Mouse (Mus musculus) ES-E14 (cell line): ENCODE results near the gene Btbd8. TPM values are rescaled to one million over a fixed set of nuclear protein-coding genes. Genes with fewer than 3 reads are reported as not detected.

Experiments
- DNase-seq: peaks from one replicate; pipeline ENCODE4 v3.0.0-alpha.2; 2013; ENCODE audit warnings: low read depth, low spot score
- H3K27ac ChIP-seq: 2 replicates; pipeline ENCODE4 v1.5.1; 2012; ENCODE audit warnings: low read depth, mild to moderate bottlenecking, low read length, moderate library complexity, mixed read lengths; ENCODE audit not compliant: poor library complexity, insufficient read depth, severe bottlenecking
- H3K36me3 ChIP-seq: 2 replicates; pipeline ENCODE4 v1.6.1; 2012; ENCODE audit warnings: mild to moderate bottlenecking, low read length, moderate library complexity, mixed read lengths; ENCODE audit not compliant: control insufficient read depth, poor library complexity, insufficient read depth, severe bottlenecking
- H3K4me1 ChIP-seq, 2 experiments: fragments of 150-350 bp in 1 of 2; sonication (generic) in 1 of 2; 2 replicates each; pipeline ENCODE4 v1.6.1; 2012; ENCODE audit warnings: low read length in 2 of 2, mild to moderate bottlenecking in 1 of 2, mixed read lengths in 1 of 2; ENCODE audit not compliant: control insufficient read depth in 2 of 2, insufficient read depth in 2 of 2, poor library complexity in 1 of 2
- H3K4me3 ChIP-seq, 2 experiments: fragments of 150-350 bp in 1 of 2; sonication (generic) in 1 of 2; 2 replicates each; pipeline ENCODE4 v1.5.1; 2012; ENCODE audit warnings: low read length in 2 of 2, low read depth in 1 of 2, mild to moderate bottlenecking in 1 of 2, mixed read lengths in 1 of 2; ENCODE audit not compliant: insufficient read depth in 1 of 2, poor library complexity in 1 of 2, severe bottlenecking in 1 of 2
- H3K9ac ChIP-seq: 2 replicates; pipeline ENCODE4 v1.6.1; 2012; ENCODE audit warnings: low read depth, mild to moderate bottlenecking, low read length, mixed read lengths; ENCODE audit not compliant: poor library complexity, insufficient read depth, severe bottlenecking
- H3K9me3 ChIP-seq: fragments of 150-350 bp; sonication (generic); 2 replicates; pipeline ENCODE4 v1.6.1; 2012; ENCODE audit warnings: low read depth, mild to moderate bottlenecking, low read length; ENCODE audit not compliant: control insufficient read depth, insufficient read depth
- CHD2 ChIP-seq: IDR thresholded peaks from 2 replicates; pipeline ENCODE4 v1.6.1; 2014; ENCODE audit warnings: mild to moderate bottlenecking, low read depth, low read length, inconsistent platforms
- HCFC1 ChIP-seq: IDR thresholded peaks from 2 replicates; pipeline ENCODE4 v1.6.1; 2012; ENCODE audit warnings: low read length, inconsistent platforms, borderline replicate concordance; ENCODE audit not compliant: insufficient read depth
- MAFK ChIP-seq: IDR thresholded peaks from 2 replicates; pipeline ENCODE4 v1.6.1; 2014; ENCODE audit warnings: mild to moderate bottlenecking, low read depth, low read length, inconsistent platforms; ENCODE audit not compliant: insufficient read depth
- ZC3H11A ChIP-seq: IDR thresholded peaks from 2 replicates; pipeline ENCODE4 v1.6.1; 2012; ENCODE audit warnings: low read depth, mild to moderate bottlenecking, inconsistent platforms, low read length, borderline replicate concordance
- ZNF384 ChIP-seq: IDR thresholded peaks from 2 replicates; pipeline ENCODE4 v1.6.1; 2012; ENCODE audit warnings: low read depth, low read length, inconsistent platforms
- in situ Hi-C, 2 experiments: fragments of 600-800 bp; cut with MboI; formaldehyde crosslinking; loops; one replicate each; pipeline ENCODE4 v1.15.1; 2025; ENCODE audit warnings: low sequenced_read_pairs in 2 of 2, inconsistent platforms in 1 of 2; ENCODE audit not compliant: unreplicated experiment in 2 of 2
- total RNA-seq: library from RNA; depleted of rRNA; stranded (reverse); fragments of 300-350 nt; gene quantifications from 2 replicates; pipeline ENCODE4 v1.2.3, GENCODE M21; 2012; rRNA removed

Gene Btbd8
- total RNA-seq, 1 experiment = 5.4 TPM

DNA sequence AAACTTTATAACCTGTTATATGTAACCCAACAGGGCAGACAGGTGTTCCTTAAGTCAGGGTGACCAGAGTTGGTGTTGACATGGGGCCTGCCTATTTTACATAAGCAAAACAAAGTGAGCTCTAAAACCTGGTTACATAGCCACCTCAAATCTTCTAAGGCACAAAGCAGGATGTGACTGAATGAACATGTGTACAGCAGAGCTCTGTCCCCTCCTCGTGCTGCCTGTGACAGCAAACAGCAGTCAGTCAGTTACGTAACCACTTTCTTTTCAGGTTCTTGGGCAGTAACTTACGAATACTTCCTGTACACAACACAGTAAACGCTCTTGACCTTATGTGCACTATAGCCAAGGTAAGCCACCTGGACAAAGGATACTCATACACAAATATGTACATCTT, 108.1 kb downstream of the Btbd8 start:
- no peaks in the 10 kb centered on the region for H3K36me3 ChIP-seq
- in situ Hi-C loops = no loop called here
- H3K27ac ChIP-seq = no peak overlapping the region
- H3K4me1 ChIP-seq = no peaks in the 10 kb centered on the region
- no peak overlapping the region for H3K4me3 ChIP-seq
- no peak overlapping the region for H3K9ac ChIP-seq
- TF ChIP-seq MAFK = no peak
- no peak for TF ChIP-seq CHD2
- TF ChIP-seq ZC3H11A = no peak
- TF ChIP-seq HCFC1 = no peak
- no peak for TF ChIP-seq ZNF384
- H3K9me3 ChIP-seq = 0 out of 2 replicates have a peak, but pooled peaks cover 2% of the 10 kb centered on the region
- DNase-seq = no peak

GRCm38 (mm10) chr5:107547955-107548354, 110.2 kb downstream of the Btbd8 start:
- TF ChIP-seq HCFC1 (no peak), MAFK (no peak), ZNF384 (no peak), ZC3H11A (no peak), CHD2 (no peak)
- Histone ChIP-seq H3K4me3 (no peak overlapping the region), H3K36me3 (no peaks in the 10 kb centered on the region), H3K9me3 (0 out of 2 replicates have a peak, but pooled peaks cover 2% of the 10 kb centered on the region), H3K27ac (no peak overlapping the region), H3K9ac (no peak overlapping the region), H3K4me1 (no peaks in the 10 kb centered on the region)
- no peak for DNase-seq
- in situ Hi-C loops = no loop called here

GRCm38 (mm10) chr5:107548444-107548843, 110.6 kb downstream of the Btbd8 start:
- TF ChIP-seq ZNF384 (no peak), ZC3H11A (no peak), MAFK (no peak), CHD2 (no peak), HCFC1 (no peak)
- in situ Hi-C loops = no loop called here
- Histone ChIP-seq H3K9me3 (0 out of 2 replicates have a peak, but pooled peaks cover 2% of the 10 kb centered on the region), H3K36me3 (no peaks in the 10 kb centered on the region), H3K27ac (no peak overlapping the region), H3K4me1 (no peaks in the 10 kb centered on the region), H3K4me3 (no peak overlapping the region), H3K9ac (no peak overlapping the region)
- no peak for DNase-seq

GRCm38 (mm10) chr5:107554336-107554735, 116.5 kb downstream of the Btbd8 start:
- no peak for DNase-seq
- Histone ChIP-seq H3K4me1 (no peaks in the 10 kb centered on the region), H3K9me3 (no peaks in the 10 kb centered on the region), H3K4me3 (no peak overlapping the region), H3K9ac (no peak overlapping the region), H3K36me3 (peaks cover 3% of the 10 kb centered on the region), H3K27ac (no peak overlapping the region)
- no peak for TF ChIP-seq ZC3H11A
- TF ChIP-seq MAFK = no peak
- TF ChIP-seq HCFC1 = no peak
- no peak for TF ChIP-seq CHD2
- TF ChIP-seq ZNF384 = no peak
- in situ Hi-C loops = no loop called here

- Histone ChIP-seq H3K9ac (no peak overlapping the region), H3K36me3 (peaks cover 7% of the 10 kb centered on the region), H3K9me3 (no peaks in the 10 kb centered on the region), H3K4me3 (no peak overlapping the region), H3K27ac (no peak overlapping the region), H3K4me1 (no peaks in the 10 kb centered on the region)
- no peak for DNase-seq
- TF ChIP-seq ZNF384 (no peak), ZC3H11A (no peak)
- in situ Hi-C loops = no loop called here
Observed at GRCm38 (mm10) chr5:107556969-107557368, 119.2 kb downstream of the Btbd8 start.

Other genes starting within 250 kb of the Btbd8 start
- gene Tgfbr3, start 148.4 kb upstream of the Btbd8 start, total RNA-seq = 1.8 and 3.1 TPM in 2 replicates
- 0.21 and 2.2 TPM in 2 replicates for gene Brdt, start 106.8 kb upstream of the Btbd8 start, total RNA-seq
- gene Ephx4, start 35.3 kb upstream of the Btbd8 start, total RNA-seq = 0.26 and 1.1 TPM in 2 replicates
- gene Lpcat2b, start 6.4 kb upstream of the Btbd8 start, total RNA-seq = not detected in 2 replicates
- 0.94 and 1.0 TPM in 2 replicates for gene Gm42669, start 69.6 kb downstream of the Btbd8 start, total RNA-seq
- 0.40 and 0.74 TPM in 2 replicates for gene 1700028K03Rik, start 96.7 kb downstream of the Btbd8 start, total RNA-seq
- 15.9 and 20.2 TPM in 2 replicates for gene Rpap2, start 159.4 kb downstream of the Btbd8 start, total RNA-seq
- gene Glmn, start 159.9 kb downstream of the Btbd8 start, total RNA-seq = 8.9 and 14.7 TPM in 2 replicates